Mouse (Mus musculus): ENCODE data around the gene Cfap61. TPM values are rescaled to one million over a fixed set of nuclear protein-coding genes. Genes with fewer than 3 reads are reported as not detected.
"Not testable (repeated sequence)": the region's sequence is repeated elsewhere in the genome, so short reads cannot be mapped to it uniquely, and the experiment has no call there.

The Cfap61 gene
- polyA plus RNA-seq, 1 experiment from 2014 or later, result 0.31 TPM

GRCm38 (mm10) chr2:145903061-145903901 lies 31.3 kb upstream of the Cfap61 start:
- Histone ChIP-seq H3K4me2 (peak overlapping the region; percentile 70), H3K4me1 (peaks cover 20% of the 10 kb centered on the region), H3K36me3 (peaks cover 8% of the 10 kb centered on the region; the same call in 1 of the 2 replicates), H3K9me3 (no peaks in the 10 kb centered on the region), H3K4me3 (peak overlapping the region; percentile 99), H3K9ac (peak overlapping the region; percentile 98), H3K27ac (peak overlapping the region; percentile 88), H3K27me3 (no peaks in the 10 kb centered on the region)
- peak; percentile 92 for ATAC-seq (ENCODE audit: insufficient number of reproducible peaks, insufficient read depth, low FRiP score, low TSS enrichment, low read depth)
- WGBS, result under 1% methylated on average over 68 of the region's 68 CpGs

- H3K27ac ChIP-seq, result no peak overlapping the region
- 27% methylated on average over 12 of the region's 12 CpGs for WGBS
Observed at GRCm38 (mm10) chr2:145903983-145904616, 30.5 kb upstream of the Cfap61 start.

GRCm38 (mm10) chr2:145905156-145905555 lies 29.4 kb upstream of the Cfap61 start:
- H3K27ac ChIP-seq, result no peak overlapping the region
- H3K4me2 ChIP-seq, result peak overlapping the region; percentile 70; the same call in 1 of the 2 replicates
- H3K27me3 ChIP-seq, result no peaks in the 10 kb centered on the region
- 85% methylated on average over 6 of the region's 6 CpGs for WGBS
- no peaks in the 10 kb centered on the region for H3K9me3 ChIP-seq
- H3K36me3 ChIP-seq, result peaks cover 23% of the 10 kb centered on the region
- no peak overlapping the region for H3K9ac ChIP-seq
- H3K4me3 ChIP-seq, result no peak overlapping the region
- H3K4me1 ChIP-seq, result peaks cover 20% of the 10 kb centered on the region
- ATAC-seq (ENCODE audit: insufficient number of reproducible peaks, insufficient read depth, low FRiP score, low TSS enrichment, low read depth), result no peak

More at GRCm38 (mm10) chr2:145903983-145904616, 30.5 kb upstream of the Cfap61 start:
- Histone ChIP-seq H3K4me1 (peaks cover 20% of the 10 kb centered on the region), H3K36me3 (peaks cover 14% of the 10 kb centered on the region), H3K9me3 (no peaks in the 10 kb centered on the region), H3K4me3 (peak overlapping the region; percentile 99), H3K27me3 (no peaks in the 10 kb centered on the region), H3K4me2 (peak overlapping the region; percentile 70), H3K9ac (peak overlapping the region; percentile 98)
- no peak for ATAC-seq (ENCODE audit: insufficient number of reproducible peaks, insufficient read depth, low FRiP score, low TSS enrichment, low read depth)

GRCm38 (mm10) chr2:145905884-145906283 lies 28.7 kb upstream of the Cfap61 start:
- H3K27ac ChIP-seq; H3K4me3 ChIP-seq; H3K9ac ChIP-seq; H3K27me3 ChIP-seq; H3K4me2 ChIP-seq; H3K9me3 ChIP-seq; ATAC-seq (ENCODE audit: insufficient number of reproducible peaks, insufficient read depth, low FRiP score, low TSS enrichment, low read depth): not testable (repeated sequence)
- 36% methylated on average over 4 of the region's 4 CpGs for WGBS
- H3K36me3 ChIP-seq, result peaks cover 30% of the 10 kb centered on the region
- H3K4me1 ChIP-seq, result peaks cover 20% of the 10 kb centered on the region

GRCm38 (mm10) chr2:145920941-145921650 lies 13.5 kb upstream of the Cfap61 start:
- 78% methylated on average over 8 of the region's 8 CpGs for WGBS
- Histone ChIP-seq H3K36me3 (peaks cover 80% of the 10 kb centered on the region), H3K9me3 (no peaks in the 10 kb centered on the region), H3K4me3 (no peak overlapping the region), H3K9ac (no peak overlapping the region), H3K27ac (no peak overlapping the region), H3K4me1 (no peaks in the 10 kb centered on the region), H3K27me3 (no peaks in the 10 kb centered on the region), H3K4me2 (no peak overlapping the region)
- no peak for ATAC-seq (ENCODE audit: insufficient number of reproducible peaks, insufficient read depth, low FRiP score, low TSS enrichment, low read depth)

GRCm38 (mm10) chr2:145936975-145937374 lies 2.4 kb downstream of the Cfap61 start:
- no peak overlapping the region for H3K4me2 ChIP-seq
- WGBS, result 82% methylated on average over 8 of the region's 8 CpGs
- no peak overlapping the region for H3K27ac ChIP-seq
- H3K27me3 ChIP-seq, result no peaks in the 10 kb centered on the region
- H3K9ac ChIP-seq, result no peak overlapping the region
- peaks cover 8% of the 10 kb centered on the region for H3K4me1 ChIP-seq
- H3K9me3 ChIP-seq, result no peaks in the 10 kb centered on the region
- no peak overlapping the region for H3K4me3 ChIP-seq
- peaks cover 4% of the 10 kb centered on the region; the same call in 1 of the 2 replicates for H3K36me3 ChIP-seq
- ATAC-seq (ENCODE audit: insufficient number of reproducible peaks, insufficient read depth, low FRiP score, low TSS enrichment, low read depth), result no peak

DNA sequence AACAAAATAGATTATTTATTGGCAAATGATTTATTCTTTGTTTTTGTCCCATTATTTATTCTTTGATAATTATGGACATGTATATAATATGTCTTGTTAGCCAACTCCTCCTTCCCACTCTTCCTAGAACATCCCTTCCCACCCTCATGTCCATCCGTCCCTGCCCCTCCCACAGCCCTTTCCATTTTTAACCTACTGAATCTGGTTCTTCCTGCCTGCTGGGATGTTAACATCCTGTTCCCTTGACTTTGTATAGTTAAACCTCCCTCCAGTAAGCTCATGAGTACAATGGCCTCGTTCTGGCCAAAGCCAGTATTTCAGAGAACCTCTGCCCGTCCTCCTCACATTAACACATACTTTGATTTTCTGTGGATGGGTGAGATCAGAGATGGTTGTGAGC lies 6.8 kb downstream of the Cfap61 start:
- peaks cover 13% of the 10 kb centered on the region for H3K4me1 ChIP-seq
- no peak overlapping the region for H3K4me3 ChIP-seq
- no peak overlapping the region for H3K27ac ChIP-seq
- no peaks in the 10 kb centered on the region for H3K9me3 ChIP-seq
- H3K9ac ChIP-seq, result no peak overlapping the region
- no peak for ATAC-seq (ENCODE audit: insufficient number of reproducible peaks, insufficient read depth, low FRiP score, low TSS enrichment, low read depth)
- no peaks in the 10 kb centered on the region for H3K36me3 ChIP-seq
- no peaks in the 10 kb centered on the region for H3K27me3 ChIP-seq
- H3K4me2 ChIP-seq, result no peak overlapping the region
- WGBS, result 59% methylated on average over 3 of the region's 3 CpGs

DNA sequence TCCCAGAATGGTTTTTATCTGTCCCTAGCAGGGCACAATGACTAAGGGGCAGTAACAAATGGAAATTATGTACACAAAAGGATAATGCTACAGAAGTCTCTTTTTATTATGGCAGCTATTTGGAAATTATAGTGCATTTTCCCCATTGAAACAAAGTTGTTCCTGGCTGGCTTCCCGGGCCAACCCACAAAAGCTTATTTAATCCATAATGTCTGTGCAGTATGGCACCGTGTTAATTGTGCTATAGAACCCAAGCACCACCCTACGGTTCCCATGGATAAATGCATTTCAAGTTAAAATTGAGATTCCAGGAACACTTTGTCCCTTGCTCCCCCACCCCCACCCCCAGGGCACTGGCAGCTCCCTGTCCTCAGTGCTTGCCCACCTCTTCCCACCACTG lies 9.7 kb downstream of the Cfap61 start:
- ATAC-seq (ENCODE audit: insufficient number of reproducible peaks, insufficient read depth, low FRiP score, low TSS enrichment, low read depth), result no peak

GRCm38 (mm10) chr2:145948402-145948954 lies 13.9 kb downstream of the Cfap61 start:
- no peaks in the 10 kb centered on the region for H3K9me3 ChIP-seq
- H3K4me1 ChIP-seq, result peaks cover 19% of the 10 kb centered on the region
- no peak overlapping the region for H3K4me2 ChIP-seq
- no peaks in the 10 kb centered on the region for H3K36me3 ChIP-seq
- no peak overlapping the region for H3K27ac ChIP-seq
- H3K4me3 ChIP-seq, result no peak overlapping the region
- H3K27me3 ChIP-seq, result peaks cover 2% of the 10 kb centered on the region
- ATAC-seq (ENCODE audit: insufficient number of reproducible peaks, insufficient read depth, low FRiP score, low TSS enrichment, low read depth), result no peak
- H3K9ac ChIP-seq, result no peak overlapping the region
- 64% methylated on average over 7 of the region's 7 CpGs for WGBS

More for the DNA sequence above, 9.7 kb downstream of the Cfap61 start:
- Histone ChIP-seq H3K4me2 (no peak overlapping the region), H3K36me3 (no peaks in the 10 kb centered on the region), H3K27me3 (no peaks in the 10 kb centered on the region), H3K4me1 (peaks cover 16% of the 10 kb centered on the region), H3K9me3 (no peaks in the 10 kb centered on the region), H3K4me3 (no peak overlapping the region), H3K9ac (no peak overlapping the region), H3K27ac (no peak overlapping the region)
- 60% methylated on average over 3 of the region's 3 CpGs for WGBS

DNA sequence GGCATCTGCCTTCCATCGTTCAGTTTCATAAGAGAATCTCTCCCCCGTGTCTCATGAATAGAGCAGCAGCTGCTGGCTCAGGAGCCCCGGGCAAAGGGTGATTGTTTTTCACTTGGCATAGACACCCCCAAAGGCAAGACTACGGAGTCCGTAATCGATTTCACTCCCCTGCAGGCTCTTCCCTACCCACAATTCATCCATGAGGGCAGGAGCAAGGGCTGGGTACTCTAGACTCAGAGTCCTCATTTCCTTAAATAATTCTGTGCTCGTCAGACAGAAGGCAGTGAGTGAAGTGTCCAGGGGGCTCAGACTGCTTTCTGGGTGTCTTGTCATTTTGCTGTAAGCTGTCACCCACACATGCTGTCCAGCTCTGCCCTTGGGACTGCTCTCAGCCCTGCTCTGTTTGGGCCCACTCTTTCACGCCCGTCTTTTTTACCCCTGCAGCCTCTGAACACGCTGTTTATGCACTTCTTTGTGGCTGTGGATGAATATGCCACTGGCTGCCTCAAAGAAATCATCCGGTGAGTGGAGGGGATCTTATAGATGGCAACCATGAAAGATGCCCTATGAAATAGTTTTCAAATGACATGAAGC lies 15.0 kb downstream of the Cfap61 start:
- Histone ChIP-seq H3K9me3 (no peaks in the 10 kb centered on the region), H3K36me3 (no peaks in the 10 kb centered on the region), H3K4me1 (peaks cover 13% of the 10 kb centered on the region), H3K4me2 (no peak overlapping the region), H3K9ac (no peak overlapping the region), H3K4me3 (no peak overlapping the region), H3K27me3 (peaks cover 2% of the 10 kb centered on the region), H3K27ac (no peak overlapping the region)
- ATAC-seq (ENCODE audit: insufficient number of reproducible peaks, insufficient read depth, low FRiP score, low TSS enrichment, low read depth), result no peak
- WGBS, result 29% methylated on average over 11 of the region's 11 CpGs

- WGBS, result 9% methylated on average over 10 of the region's 10 CpGs
- peaks cover 2% of the 10 kb centered on the region for H3K27me3 ChIP-seq
- H3K9me3 ChIP-seq, result no peaks in the 10 kb centered on the region
- no peak overlapping the region for H3K4me3 ChIP-seq
- no peak overlapping the region for H3K4me2 ChIP-seq
- H3K9ac ChIP-seq, result no peak overlapping the region
- H3K36me3 ChIP-seq, result no peaks in the 10 kb centered on the region
- H3K4me1 ChIP-seq, result peaks cover 13% of the 10 kb centered on the region
- H3K27ac ChIP-seq, result no peak overlapping the region
- ATAC-seq (ENCODE audit: insufficient number of reproducible peaks, insufficient read depth, low FRiP score, low TSS enrichment, low read depth), result no peak
Observed at GRCm38 (mm10) chr2:145950239-145950638, 15.7 kb downstream of the Cfap61 start.

Measured in embryonic facial prominence, embryonic 13.5 days (tissue).